Mouse (Mus musculus) embryonic facial prominence, embryonic 11.5 days (tissue): ENCODE measurements around the gene Inka1. TPM values are rescaled to one million over a fixed set of nuclear protein-coding genes. Genes with fewer than 3 reads are reported as not detected.
A peak's percentile ranks its signal among the peaks of the same experiment; 100 is the strongest.

Source experiments
- ATAC-seq: fragments of 200-750 bp; cut with Nextera tagmentation; replicated peaks from 2 replicates; pipeline ENCODE4 v1.8.0; 2017; ENCODE audit warnings: low read depth; ENCODE audit not compliant: insufficient number of reproducible peaks, low FRiP score, low TSS enrichment
- DNase-seq: peaks from one replicate; pipeline ENCODE4 v3.0.0-alpha.2; 2015; ENCODE audit warnings: low spot score
- H3K27ac ChIP-seq: fragments of 300-500 bp; sonication (generic); replicated peaks from 2 replicates; pipeline ENCODE4 v1.5.1; 2014; ENCODE audit warnings: mild to moderate bottlenecking, low read depth, low read length, control low read depth
- H3K27me3 ChIP-seq: fragments of 300-500 bp; sonication (generic); 2 replicates; pipeline ENCODE4 v1.6.1; 2014; ENCODE audit warnings: mild to moderate bottlenecking, low read length, moderate library complexity, mixed read lengths; ENCODE audit not compliant: control insufficient read depth, insufficient read depth
- H3K36me3 ChIP-seq: fragments of 300-500 bp; sonication (generic); replicated peaks from 2 replicates; pipeline ENCODE4 v1.6.1; 2014; ENCODE audit warnings: low read depth, mild to moderate bottlenecking, low read length, moderate library complexity, mixed read lengths; ENCODE audit not compliant: control insufficient read depth, insufficient read depth
- H3K4me1 ChIP-seq: fragments of 300-500 bp; sonication (generic); 2 replicates; pipeline ENCODE4 v1.6.1; 2014; ENCODE audit warnings: low read length, mixed read lengths; ENCODE audit not compliant: control insufficient read depth, insufficient read depth
- H3K4me2 ChIP-seq: fragments of 300-500 bp; sonication (generic); 2 replicates; pipeline ENCODE4 v1.6.1; 2014; ENCODE audit warnings: low read depth, mild to moderate bottlenecking, control low read depth, low read length, moderate library complexity
- H3K4me3 ChIP-seq: fragments of 300-500 bp; sonication (generic); 2 replicates; pipeline ENCODE4 v1.5.1; 2014; ENCODE audit warnings: low read depth, low read length, control low read depth
- H3K9ac ChIP-seq: fragments of 300-500 bp; sonication (generic); replicated peaks from 2 replicates; pipeline ENCODE4 v1.6.1; 2014; ENCODE audit warnings: mild to moderate bottlenecking, control low read depth, low read length
- H3K9me3 ChIP-seq: fragments of 300-500 bp; sonication (generic); replicated peaks from 2 replicates; pipeline ENCODE4 v1.6.1; 2016; ENCODE audit warnings: mild to moderate bottlenecking, low read length, inconsistent platforms, mixed read lengths; ENCODE audit not compliant: control insufficient read depth
- WGBS: fragments of 180-500 bp; shearing (Covaris S2); extraction: QIAGEN DNeasy Blood & Tissue Kit; methylation state at CpG from one replicate; pipeline ENCODE4 v1.1.7; 2014; 5-methylcytosine and 5-hydroxymethylcytosine counted together
- polyA plus RNA-seq: library from polyadenylated mRNA; unstranded; fragments of >200 nt; fragmentation: Nextera tagmentation; extraction: Ambion mirVana; gene quantifications from 2 replicates; pipeline ENCODE4 v1.2.1, GENCODE M21; 2014

Gene Inka1
- polyA plus RNA-seq, 1 experiment from 2014 or later, result 101 TPM

- 12% methylated on average over 7 of the region's 7 CpGs for WGBS
- H3K27me3 ChIP-seq, result no peaks in the 10 kb centered on the region
- H3K27ac ChIP-seq, result peak overlapping the region; percentile 100
- H3K4me3 ChIP-seq, result peak overlapping the region; percentile 73
- peak; percentile 67 for ATAC-seq
- peak overlapping the region; percentile 76 for H3K4me2 ChIP-seq
- peak overlapping the region; percentile 64 for H3K9ac ChIP-seq
- peaks cover 13% of the 10 kb centered on the region for H3K4me1 ChIP-seq
- no peaks in the 10 kb centered on the region for H3K36me3 ChIP-seq
- peak; percentile 94 for DNase-seq
- no peaks in the 10 kb centered on the region for H3K9me3 ChIP-seq
Measured at GRCm38 (mm10) chr9:107981684-107982605, 3.7 kb downstream of the Inka1 start.

- Histone ChIP-seq H3K36me3 (no peaks in the 10 kb centered on the region), H3K4me2 (no peak overlapping the region), H3K9ac (no peak overlapping the region), H3K4me3 (no peak overlapping the region), H3K27ac (no peak overlapping the region), H3K9me3 (no peaks in the 10 kb centered on the region), H3K27me3 (no peaks in the 10 kb centered on the region), H3K4me1 (peaks cover 13% of the 10 kb centered on the region)
- 94% methylated on average over 12 of the region's 12 CpGs for WGBS
- ATAC-seq, result no peak
- DNase-seq, result no peak
Measured at GRCm38 (mm10) chr9:107978815-107979214, 6.9 kb downstream of the Inka1 start.

GRCm38 (mm10) chr9:107975399-107976386 lies 10.0 kb downstream of the Inka1 start, which contains the start of gene Uba7:
Gene Uba7 (plus strand): TSS chr9:107975505.
- peaks cover 1% of the 10 kb centered on the region for H3K4me1 ChIP-seq
- H3K27ac ChIP-seq, result 0 out of 2 replicates have a peak within 1 kb of the TSS, but pooled peaks have one; percentile 20
- no peaks in the 10 kb centered on the region; the same call in 1 of the 2 replicates for H3K36me3 ChIP-seq
- H3K27me3 ChIP-seq, result no peaks in the 10 kb centered on the region
- 0 out of 2 replicates have a peak within 1 kb of the TSS, but pooled peaks have one; percentile 10 for H3K4me2 ChIP-seq
- ATAC-seq (no peak), DNase-seq (no peak)
- H3K9me3 ChIP-seq, result no peaks in the 10 kb centered on the region
- WGBS, result 70% methylated on average over 12 of the region's 12 CpGs
- H3K4me3 ChIP-seq, result no peak within 1 kb of the TSS
- H3K9ac ChIP-seq, result no peak within 1 kb of the TSS

- H3K4me2 ChIP-seq, result no peak overlapping the region
- DNase-seq (no peak), ATAC-seq (no peak)
- no peaks in the 10 kb centered on the region for H3K9me3 ChIP-seq
- H3K9ac ChIP-seq, result no peak overlapping the region
- 78% methylated on average over 10 of the region's 10 CpGs for WGBS
- no peak overlapping the region for H3K4me3 ChIP-seq
- H3K27me3 ChIP-seq, result no peaks in the 10 kb centered on the region
- no peak overlapping the region for H3K27ac ChIP-seq
- H3K4me1 ChIP-seq, result no peaks in the 10 kb centered on the region
- H3K36me3 ChIP-seq, result no peaks in the 10 kb centered on the region; the same call in 1 of the 2 replicates
Measured at GRCm38 (mm10) chr9:107974491-107975171, 11.0 kb downstream of the Inka1 start.

- DNase-seq (no peak), ATAC-seq (no peak)
- no peak overlapping the region for H3K9ac ChIP-seq
- H3K4me2 ChIP-seq, result no peak overlapping the region
- no peak overlapping the region for H3K27ac ChIP-seq
- WGBS, result 75% methylated on average over 8 of the region's 8 CpGs
- no peaks in the 10 kb centered on the region; the same call in 1 of the 2 replicates for H3K36me3 ChIP-seq
- no peak overlapping the region for H3K4me3 ChIP-seq
- H3K9me3 ChIP-seq, result no peaks in the 10 kb centered on the region
- H3K27me3 ChIP-seq, result no peaks in the 10 kb centered on the region
- H3K4me1 ChIP-seq, result no peaks in the 10 kb centered on the region
Measured at GRCm38 (mm10) chr9:107971690-107972541, 13.8 kb downstream of the Inka1 start.

- Histone ChIP-seq H3K4me3 (no peak overlapping the region), H3K9ac (no peak overlapping the region), H3K27me3 (no peaks in the 10 kb centered on the region), H3K4me1 (no peaks in the 10 kb centered on the region), H3K27ac (no peak overlapping the region), H3K4me2 (no peak overlapping the region), H3K36me3 (no peaks in the 10 kb centered on the region; the same call in 1 of the 2 replicates), H3K9me3 (no peaks in the 10 kb centered on the region)
- ATAC-seq (no peak), DNase-seq (no peak)
- 89% methylated on average over 5 of the region's 5 CpGs for whole genome bisulfite sequencing
Measured at GRCm38 (mm10) chr9:107970311-107970710, 15.4 kb downstream of the Inka1 start.

GRCm38 (mm10) chr9:107968531-107968930 lies 17.1 kb downstream of the Inka1 start:
- Histone ChIP-seq H3K9ac (no peak overlapping the region), H3K4me3 (no peak overlapping the region), H3K36me3 (no peaks in the 10 kb centered on the region; the same call in 1 of the 2 replicates), H3K27ac (no peak overlapping the region), H3K4me1 (no peaks in the 10 kb centered on the region), H3K4me2 (no peak overlapping the region), H3K9me3 (no peaks in the 10 kb centered on the region), H3K27me3 (no peaks in the 10 kb centered on the region)
- ATAC-seq (no peak), DNase-seq (no peak)
- 88% methylated on average over 7 of the region's 7 CpGs for WGBS
